Mouse (Mus musculus): ENCODE measurements around the gene Btg3.

Gene Btg3

GRCm38 (mm10) chr16:78322140-78322539 lies 54.9 kb downstream of the Btg3 start:
- no peaks in the 10 kb centered on the region for H3K36me3 ChIP-seq (ENCODE audit: control insufficient read depth, insufficient read depth, low read length, poor library complexity, severe bottlenecking)
- H3K27me3 ChIP-seq (ENCODE audit: control insufficient read depth, insufficient read depth, low read length, poor library complexity, severe bottlenecking) = no peaks in the 10 kb centered on the region
- DNase-seq (ENCODE audit: low read depth, low spot score) = no peak

GRCm38 (mm10) chr16:78321559-78321958 lies 55.4 kb downstream of the Btg3 start:
- DNase-seq (ENCODE audit: low read depth, low spot score) = no peak
- no peaks in the 10 kb centered on the region for H3K36me3 ChIP-seq (ENCODE audit: control insufficient read depth, insufficient read depth, low read length, poor library complexity, severe bottlenecking)

GRCm38 (mm10) chr16:78319711-78320110 lies 57.3 kb downstream of the Btg3 start:
- H3K36me3 ChIP-seq (ENCODE audit: control insufficient read depth, insufficient read depth, low read length, poor library complexity, severe bottlenecking) = no peaks in the 10 kb centered on the region
- no peaks in the 10 kb centered on the region for H3K27me3 ChIP-seq (ENCODE audit: control insufficient read depth, insufficient read depth, low read length, poor library complexity, severe bottlenecking)
- DNase-seq (ENCODE audit: low read depth, low spot score) = no peak

More at GRCm38 (mm10) chr16:78321559-78321958, 55.4 kb downstream of the Btg3 start:
- H3K27me3 ChIP-seq (ENCODE audit: control insufficient read depth, insufficient read depth, low read length, poor library complexity, severe bottlenecking) = no peaks in the 10 kb centered on the region

- Histone ChIP-seq H3K36me3 (ENCODE audit: control insufficient read depth, insufficient read depth, low read length, poor library complexity, severe bottlenecking) (no peaks in the 10 kb centered on the region), H3K27me3 (ENCODE audit: control insufficient read depth, insufficient read depth, low read length, poor library complexity, severe bottlenecking) (no peaks in the 10 kb centered on the region)
- no peak for DNase-seq (ENCODE audit: low read depth, low spot score)
Observed at GRCm38 (mm10) chr16:78317960-78318359, 59.0 kb downstream of the Btg3 start.

- Histone ChIP-seq H3K27me3 (ENCODE audit: control insufficient read depth, insufficient read depth, low read length, poor library complexity, severe bottlenecking) (no peaks in the 10 kb centered on the region), H3K36me3 (ENCODE audit: control insufficient read depth, insufficient read depth, low read length, poor library complexity, severe bottlenecking) (no peaks in the 10 kb centered on the region)
- DNase-seq (ENCODE audit: low read depth, low spot score) = peak; percentile 22
Observed at GRCm38 (mm10) chr16:78316849-78317248, 60.1 kb downstream of the Btg3 start.

- no peaks in the 10 kb centered on the region for H3K36me3 ChIP-seq (ENCODE audit: control insufficient read depth, insufficient read depth, low read length, poor library complexity, severe bottlenecking)
- no peaks in the 10 kb centered on the region for H3K27me3 ChIP-seq (ENCODE audit: control insufficient read depth, insufficient read depth, low read length, poor library complexity, severe bottlenecking)
- no peak for DNase-seq (ENCODE audit: low read depth, low spot score)
Observed at GRCm38 (mm10) chr16:78314026-78314425, 63.0 kb downstream of the Btg3 start.

GRCm38 (mm10) chr16:78313135-78313887 lies 63.7 kb downstream of the Btg3 start:
- no peaks in the 10 kb centered on the region for H3K27me3 ChIP-seq (ENCODE audit: control insufficient read depth, insufficient read depth, low read length, poor library complexity, severe bottlenecking)
- no peaks in the 10 kb centered on the region for H3K36me3 ChIP-seq (ENCODE audit: control insufficient read depth, insufficient read depth, low read length, poor library complexity, severe bottlenecking)
- no peak for DNase-seq (ENCODE audit: low read depth, low spot score)

- H3K27me3 ChIP-seq (ENCODE audit: control insufficient read depth, insufficient read depth, low read length, poor library complexity, severe bottlenecking) = no peaks in the 10 kb centered on the region
- no peaks in the 10 kb centered on the region for H3K36me3 ChIP-seq (ENCODE audit: control insufficient read depth, insufficient read depth, low read length, poor library complexity, severe bottlenecking)
- DNase-seq (ENCODE audit: low read depth, low spot score) = no peak
Observed at GRCm38 (mm10) chr16:78309258-78309657, 67.7 kb downstream of the Btg3 start.

GRCm38 (mm10) chr16:78307476-78308192 lies 69.4 kb downstream of the Btg3 start:
- DNase-seq (ENCODE audit: low read depth, low spot score) = no peak
- Histone ChIP-seq H3K27me3 (ENCODE audit: control insufficient read depth, insufficient read depth, low read length, poor library complexity, severe bottlenecking) (no peaks in the 10 kb centered on the region), H3K36me3 (ENCODE audit: control insufficient read depth, insufficient read depth, low read length, poor library complexity, severe bottlenecking) (no peaks in the 10 kb centered on the region)

GRCm38 (mm10) chr16:78306606-78307005 lies 70.4 kb downstream of the Btg3 start:
- DNase-seq (ENCODE audit: low read depth, low spot score) = no peak
- Histone ChIP-seq H3K36me3 (ENCODE audit: control insufficient read depth, insufficient read depth, low read length, poor library complexity, severe bottlenecking) (no peaks in the 10 kb centered on the region), H3K27me3 (ENCODE audit: control insufficient read depth, insufficient read depth, low read length, poor library complexity, severe bottlenecking) (no peaks in the 10 kb centered on the region)

- Histone ChIP-seq H3K27me3 (ENCODE audit: control insufficient read depth, insufficient read depth, low read length, poor library complexity, severe bottlenecking) (no peaks in the 10 kb centered on the region), H3K36me3 (ENCODE audit: control insufficient read depth, insufficient read depth, low read length, poor library complexity, severe bottlenecking) (no peaks in the 10 kb centered on the region)
- DNase-seq (ENCODE audit: low read depth, low spot score) = no peak
Observed at GRCm38 (mm10) chr16:78305606-78306100, 71.3 kb downstream of the Btg3 start.

GRCm38 (mm10) chr16:78302678-78303050 lies 74.3 kb downstream of the Btg3 start:
- DNase-seq (ENCODE audit: low read depth, low spot score) = no peak
- Histone ChIP-seq H3K27me3 (ENCODE audit: control insufficient read depth, insufficient read depth, low read length, poor library complexity, severe bottlenecking) (no peaks in the 10 kb centered on the region), H3K36me3 (ENCODE audit: control insufficient read depth, insufficient read depth, low read length, poor library complexity, severe bottlenecking) (no peaks in the 10 kb centered on the region)

GRCm38 (mm10) chr16:78301831-78302677 lies 74.9 kb downstream of the Btg3 start:
- H3K27me3 ChIP-seq (ENCODE audit: control insufficient read depth, insufficient read depth, low read length, poor library complexity, severe bottlenecking) = no peaks in the 10 kb centered on the region
- peak; percentile 1 for DNase-seq (ENCODE audit: low read depth, low spot score)
- H3K36me3 ChIP-seq (ENCODE audit: control insufficient read depth, insufficient read depth, low read length, poor library complexity, severe bottlenecking) = no peaks in the 10 kb centered on the region

- DNase-seq (ENCODE audit: low read depth, low spot score) = peak; percentile 3
- Histone ChIP-seq H3K27me3 (ENCODE audit: control insufficient read depth, insufficient read depth, low read length, poor library complexity, severe bottlenecking) (no peaks in the 10 kb centered on the region), H3K36me3 (ENCODE audit: control insufficient read depth, insufficient read depth, low read length, poor library complexity, severe bottlenecking) (no peaks in the 10 kb centered on the region)
Observed at GRCm38 (mm10) chr16:78301183-78301830, 75.7 kb downstream of the Btg3 start, which contains the start of gene Cxadr. Cxadr (plus strand) TSS chr16:78301489.

Measured in splenic B cell, adult 2 months (primary cell).